Mouse (Mus musculus) liver, embryonic 14.5 days (tissue): ENCODE results near the gene Atad2b. TPM values are rescaled to one million over a fixed set of nuclear protein-coding genes. Genes with fewer than 3 reads are reported as not detected.

Experiments used
- ATAC-seq: fragments of 200-750 bp; cut with Nextera tagmentation; 2 replicates; pipeline ENCODE4 v1.8.0; 2017; ENCODE audit warnings: moderate number of reproducible peaks, mild to moderate bottlenecking, moderate library complexity; ENCODE audit not compliant: insufficient read depth
- DNase-seq, 3 experiments: peaks; one replicate each; pipeline ENCODE4 v3.0.0-alpha.2; 2012 to 2013; ENCODE audit warnings: low read depth in 3 of 3, low spot score in 3 of 3
- H3K27ac ChIP-seq: fragments of 300-500 bp; sonication (generic); 2 replicates; pipeline ENCODE4 v1.5.1; 2014; ENCODE audit warnings: moderate library complexity, mild to moderate bottlenecking, control low read depth, inconsistent platforms
- H3K27me3 ChIP-seq: fragments of 300-500 bp; sonication (generic); 2 replicates; pipeline ENCODE4 v1.6.1; 2014; ENCODE audit warnings: mild to moderate bottlenecking, low read length, moderate library complexity; ENCODE audit not compliant: control insufficient read depth, insufficient read depth
- H3K36me3 ChIP-seq: fragments of 300-500 bp; sonication (generic); replicated peaks from 2 replicates; pipeline ENCODE4 v1.6.1; 2014; ENCODE audit warnings: low read depth; ENCODE audit not compliant: control insufficient read depth, insufficient read depth
- H3K4me1 ChIP-seq, 2 experiments: fragments of 200-500 bp in 1 of 2; fragments of 300-500 bp in 1 of 2; sonication (generic) in 1 of 2; replicated peaks; 2 replicates each; pipeline ENCODE4 v1.6.1; 2012 to 2014; ENCODE audit warnings: antibody characterized with exemption in 1 of 2, inconsistent platforms in 1 of 2, low read length in 1 of 2; ENCODE audit not compliant: control insufficient read depth in 2 of 2, insufficient read depth in 2 of 2
- H3K4me2 ChIP-seq: fragments of 300-500 bp; sonication (generic); 2 replicates; pipeline ENCODE4 v1.6.1; 2014; ENCODE audit warnings: low read depth, mild to moderate bottlenecking, control low read depth, moderate library complexity
- H3K4me3 ChIP-seq, 2 experiments: fragments of 200-500 bp in 1 of 2; fragments of 300-500 bp in 1 of 2; sonication (generic) in 1 of 2; 2 replicates each; pipeline ENCODE4 v1.5.1; 2012 to 2014; ENCODE audit warnings: low read depth in 2 of 2, low read length in 2 of 2, mild to moderate bottlenecking in 2 of 2, control low read depth in 1 of 2, inconsistent platforms in 1 of 2, moderate library complexity in 1 of 2; ENCODE audit not compliant: insufficient read depth in 1 of 2
- H3K9ac ChIP-seq: fragments of 300-500 bp; sonication (generic); replicated peaks from 2 replicates; pipeline ENCODE4 v1.6.1; 2014; ENCODE audit warnings: mild to moderate bottlenecking, control low read depth, moderate library complexity
- H3K9me3 ChIP-seq: fragments of 300-500 bp; sonication (generic); 2 replicates; pipeline ENCODE4 v1.6.1; 2016; ENCODE audit warnings: low read length, mixed read lengths; ENCODE audit not compliant: control insufficient read depth
- CTCF ChIP-seq: IDR thresholded peaks from 2 replicates; pipeline ENCODE4 v1.5.1; 2016; ENCODE audit warnings: antibody characterized with exemption, low read depth, control low read depth
- EP300 ChIP-seq: IDR thresholded peaks from 2 replicates; pipeline ENCODE4 v1.6.1; 2016; ENCODE audit warnings: antibody characterized with exemption, low read depth
- WGBS: fragments of 180-500 bp; shearing (Covaris S2); extraction: QIAGEN DNeasy Blood & Tissue Kit; methylation state at CpG from one replicate; pipeline ENCODE4 v1.1.7; 2014; ENCODE audit not compliant: insufficient replicate concordance; 5-methylcytosine and 5-hydroxymethylcytosine counted together
- polyA plus RNA-seq, 2 experiments: library from polyadenylated mRNA; depleted of rRNA in 1 of 2; stranded (reverse) in 1 of 2; unstranded in 1 of 2; fragments of >200 nt; fragmentation: Nextera tagmentation in 1 of 2; extraction: Ambion mirVana in 1 of 2; gene quantifications; 2 replicates each; pipeline versions ENCODE4 v1.2.1 to v1.2.3; 2012 to 2014

Gene Atad2b
- polyA plus RNA-seq, 2 experiments: 6.6 to 7.0 TPM

DNA sequence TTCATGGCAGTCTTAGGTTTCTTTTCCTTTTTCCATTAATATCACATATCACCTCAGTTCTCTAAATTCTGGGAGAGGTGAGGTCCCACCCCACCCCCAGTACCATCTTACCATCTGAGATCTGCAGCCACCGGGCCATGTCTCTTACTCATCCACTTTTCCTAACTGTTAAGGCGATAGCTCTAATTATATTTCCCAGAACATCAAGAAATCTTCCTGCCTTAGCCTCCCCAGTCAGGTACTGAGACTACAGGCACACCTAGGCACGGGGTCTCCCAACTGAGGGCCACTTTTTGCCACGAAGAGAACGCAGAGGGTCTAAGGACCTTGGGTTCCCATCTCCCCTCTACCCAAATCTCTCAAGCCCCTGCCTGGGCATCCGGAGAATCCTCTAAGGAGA is 43.6 kb upstream of the Atad2b start:
- Histone ChIP-seq H3K27me3 (no peaks in the 10 kb centered on the region), H3K27ac (peak overlapping the region; percentile 99), H3K9ac (peak overlapping the region; percentile 100), H3K4me1 (peaks cover 23 to 43% of the 10 kb centered on the region in 2 experiments), H3K4me2 (peak overlapping the region; percentile 96), H3K9me3 (no peaks in the 10 kb centered on the region), H3K36me3 (peaks cover 24% of the 10 kb centered on the region), H3K4me3 (peak overlapping the region; percentile 82 to 92)
- 26% methylated on average over 6 of the region's 6 CpGs for WGBS
- TF ChIP-seq CTCF (no peak), EP300 (no peak)
- ATAC-seq: peak; percentile 16; the same call in 1 of the 2 replicates
- DNase-seq: peak in 1 of 3 experiments; percentile 14

DNA sequence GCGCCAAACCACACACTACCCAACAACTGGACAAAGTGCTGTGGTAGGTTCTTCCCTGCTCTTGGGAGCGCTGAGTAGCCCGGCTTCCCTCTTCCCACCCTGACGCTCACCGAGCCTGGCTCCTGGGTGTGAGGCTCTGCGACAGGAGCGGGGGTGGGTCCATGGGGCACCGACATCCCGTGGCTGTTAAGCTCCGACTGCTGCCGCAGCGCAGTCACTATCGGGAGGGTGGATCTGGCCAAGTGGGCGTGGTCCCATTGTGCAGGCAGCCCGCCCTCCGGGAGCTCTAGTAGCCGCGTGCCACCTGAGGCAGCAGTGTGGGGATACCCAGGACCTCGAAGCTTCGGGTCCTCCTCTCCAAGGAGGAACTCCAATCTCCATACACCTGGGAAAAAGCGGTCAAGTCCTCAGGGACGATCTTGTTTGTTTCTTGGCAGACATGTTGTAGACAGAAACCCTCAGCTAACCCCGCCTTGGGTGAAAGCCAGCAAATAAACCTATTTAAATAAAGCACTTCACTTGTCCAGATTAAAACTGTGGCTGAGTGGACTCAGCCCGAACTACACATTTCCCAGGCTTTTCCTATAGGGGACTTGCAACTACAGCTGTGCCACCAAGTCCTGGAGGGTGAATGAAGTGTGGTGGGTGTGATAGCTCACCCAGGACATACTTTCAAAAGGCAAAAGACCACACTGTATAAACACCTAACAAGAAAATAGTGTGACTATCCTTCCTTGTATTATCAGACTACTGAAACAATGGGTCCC is 42.8 kb upstream of the Atad2b start, which contains the start of gene Mfsd2b:
Mfsd2b (minus strand) TSS at position 199 of the 767 bp plus-strand sequence.
- TF ChIP-seq CTCF: no peak
- DNase-seq (peak; percentile 88 to 89 (median 88)), ATAC-seq (peak; percentile 80)
- H3K36me3 ChIP-seq: peaks cover 18% of the 10 kb centered on the region
- H3K4me2 ChIP-seq: peak within 1 kb of the TSS; percentile 96
- WGBS: under 1% methylated on average over 24 of the region's 24 CpGs
- no peaks in the 10 kb centered on the region for H3K9me3 ChIP-seq
- H3K27me3 ChIP-seq: no peaks in the 10 kb centered on the region
- H3K4me3 ChIP-seq: peak within 1 kb of the TSS; percentile 82 to 92
- H3K4me1 ChIP-seq: peaks cover 23 to 41% of the 10 kb centered on the region in 2 experiments
- peak within 1 kb of the TSS; percentile 100 for H3K9ac ChIP-seq
- peak within 1 kb of the TSS; percentile 99 for H3K27ac ChIP-seq

DNA sequence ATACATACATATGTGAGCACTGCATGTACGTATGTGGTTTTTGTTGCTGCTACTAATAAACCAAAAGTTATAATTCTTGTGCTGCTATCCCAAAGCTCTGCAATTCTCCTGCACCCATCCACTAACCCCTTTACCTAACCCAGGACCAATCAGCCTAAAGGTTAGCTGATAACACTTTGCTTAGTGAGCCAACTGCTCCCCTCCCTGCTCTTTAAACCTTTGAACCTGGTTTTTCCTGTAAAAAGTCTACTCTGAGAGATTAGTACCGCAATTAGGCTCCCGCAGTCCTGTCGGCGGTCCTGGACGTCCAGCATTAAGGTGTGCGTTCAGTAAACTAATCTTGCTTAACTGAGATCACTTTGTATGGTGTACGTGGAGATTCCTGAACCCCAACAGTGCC is 41.5 kb upstream of the Atad2b start:
- ATAC-seq (no peak), DNase-seq (no peak)
- Histone ChIP-seq H3K27ac (peak overlapping the region; percentile 14; the same call in 1 of the 2 replicates), H3K4me1 (peaks cover 23 to 38% of the 10 kb centered on the region in 2 experiments), H3K27me3 (no peaks in the 10 kb centered on the region), H3K4me3 (no peak overlapping the region), H3K9ac (no peak overlapping the region), H3K9me3 (no peaks in the 10 kb centered on the region), H3K4me2 (no peak overlapping the region; the same call in 1 of the 2 replicates), H3K36me3 (peaks cover 10% of the 10 kb centered on the region)
- WGBS: 64% methylated on average over 8 of the region's 8 CpGs
- TF ChIP-seq CTCF: no peak
- no peak for TF ChIP-seq EP300

DNA sequence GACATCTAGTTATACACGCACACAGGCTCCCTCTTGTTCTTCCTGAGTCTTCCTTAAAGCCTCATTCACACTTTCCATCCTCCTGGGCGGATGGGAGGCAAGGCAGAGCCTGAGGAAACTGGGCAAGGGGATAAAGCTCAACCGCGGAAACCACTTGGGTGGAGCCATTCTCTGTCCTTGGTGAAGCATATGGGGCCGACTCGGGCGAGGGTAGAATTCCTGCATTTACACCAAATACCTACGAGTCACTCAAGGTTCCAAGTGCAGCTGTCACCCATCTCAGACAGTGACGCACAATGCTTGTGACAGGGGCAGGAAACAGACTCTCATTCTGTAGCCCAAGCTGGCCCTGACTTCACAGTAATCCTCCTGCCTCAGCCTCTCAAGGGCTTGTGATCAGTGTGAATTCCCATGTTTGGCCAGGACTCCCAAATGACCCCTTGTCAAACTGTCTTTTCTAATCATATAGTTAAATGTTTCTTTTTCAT is 38.8 kb upstream of the Atad2b start:
- ATAC-seq: no peak
- no peaks in the 10 kb centered on the region for H3K27me3 ChIP-seq
- no peak for DNase-seq
- H3K9ac ChIP-seq: no peak overlapping the region
- H3K36me3 ChIP-seq: peaks cover 23% of the 10 kb centered on the region
- 32% methylated on average over 9 of the region's 9 CpGs for WGBS
- no peak overlapping the region for H3K4me2 ChIP-seq
- no peaks in the 10 kb centered on the region for H3K9me3 ChIP-seq
- H3K4me1 ChIP-seq: peaks cover 17 to 18% of the 10 kb centered on the region in 2 experiments
- no peak overlapping the region for H3K27ac ChIP-seq
- TF ChIP-seq EP300: no peak
- no peak for TF ChIP-seq CTCF
- H3K4me3 ChIP-seq: no peak overlapping the region

DNA sequence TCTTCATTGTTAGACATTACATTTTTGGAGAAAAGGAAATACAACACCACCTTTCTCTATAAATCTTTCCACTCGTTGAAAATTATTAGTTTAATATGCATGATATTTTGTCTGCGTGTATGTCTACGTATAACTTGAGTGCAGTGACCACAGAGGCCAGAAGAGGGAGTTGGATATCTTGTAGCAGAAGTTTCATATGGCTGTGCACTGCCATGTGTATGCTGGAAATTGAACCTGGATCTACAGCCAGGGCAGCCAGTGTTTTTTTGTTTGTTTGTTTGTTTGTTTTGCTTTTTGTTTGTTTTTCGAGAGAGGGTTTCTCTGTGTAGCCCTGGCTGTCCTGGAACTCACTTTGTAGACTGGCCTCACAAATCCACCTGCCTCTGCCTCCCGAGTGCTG is 38.1 kb upstream of the Atad2b start:
- Histone ChIP-seq H3K27me3 (no peaks in the 10 kb centered on the region), H3K4me1 (peaks cover 17 to 18% of the 10 kb centered on the region in 2 experiments), H3K27ac (no peak overlapping the region), H3K9ac (no peak overlapping the region), H3K9me3 (no peaks in the 10 kb centered on the region), H3K4me2 (no peak overlapping the region), H3K36me3 (peaks cover 27% of the 10 kb centered on the region), H3K4me3 (no peak overlapping the region)
- ATAC-seq (no peak), DNase-seq (peak in 1 of 3 experiments; percentile 38)
- TF ChIP-seq EP300 (no peak), CTCF (peak; percentile 57)
- WGBS: 79% methylated on average over 5 of the region's 5 CpGs
